Mouse (Mus musculus) liver, embryonic 14.5 days (tissue): ENCODE results near the gene Shisa5. TPM values are rescaled to one million over a fixed set of nuclear protein-coding genes. Genes with fewer than 3 reads are reported as not detected.
A peak's percentile ranks its signal among the peaks of the same experiment; 100 is the strongest.

Source experiments
- ATAC-seq: fragments of 200-750 bp; cut with Nextera tagmentation; 2 replicates; pipeline ENCODE4 v1.8.0; 2017; ENCODE audit warnings: moderate number of reproducible peaks, mild to moderate bottlenecking, moderate library complexity; ENCODE audit not compliant: insufficient read depth
- DNase-seq, 3 experiments: peaks; one replicate each; pipeline ENCODE4 v3.0.0-alpha.2; 2012 to 2013; ENCODE audit warnings: low read depth in 3 of 3, low spot score in 3 of 3
- H3K27ac ChIP-seq: fragments of 300-500 bp; sonication (generic); 2 replicates; pipeline ENCODE4 v1.5.1; 2014; ENCODE audit warnings: moderate library complexity, mild to moderate bottlenecking, control low read depth, inconsistent platforms
- H3K27me3 ChIP-seq: fragments of 300-500 bp; sonication (generic); 2 replicates; pipeline ENCODE4 v1.6.1; 2014; ENCODE audit warnings: mild to moderate bottlenecking, low read length, moderate library complexity; ENCODE audit not compliant: control insufficient read depth, insufficient read depth
- H3K36me3 ChIP-seq: fragments of 300-500 bp; sonication (generic); replicated peaks from 2 replicates; pipeline ENCODE4 v1.6.1; 2014; ENCODE audit warnings: low read depth; ENCODE audit not compliant: control insufficient read depth, insufficient read depth
- H3K4me1 ChIP-seq, 2 experiments: fragments of 200-500 bp in 1 of 2; fragments of 300-500 bp in 1 of 2; sonication (generic) in 1 of 2; replicated peaks; 2 replicates each; pipeline ENCODE4 v1.6.1; 2012 to 2014; ENCODE audit warnings: antibody characterized with exemption in 1 of 2, inconsistent platforms in 1 of 2, low read length in 1 of 2; ENCODE audit not compliant: control insufficient read depth in 2 of 2, insufficient read depth in 2 of 2
- H3K4me2 ChIP-seq: fragments of 300-500 bp; sonication (generic); 2 replicates; pipeline ENCODE4 v1.6.1; 2014; ENCODE audit warnings: low read depth, mild to moderate bottlenecking, control low read depth, moderate library complexity
- H3K4me3 ChIP-seq, 2 experiments: fragments of 200-500 bp in 1 of 2; fragments of 300-500 bp in 1 of 2; sonication (generic) in 1 of 2; 2 replicates each; pipeline ENCODE4 v1.5.1; 2012 to 2014; ENCODE audit warnings: low read depth in 2 of 2, low read length in 2 of 2, mild to moderate bottlenecking in 2 of 2, control low read depth in 1 of 2, inconsistent platforms in 1 of 2, moderate library complexity in 1 of 2; ENCODE audit not compliant: insufficient read depth in 1 of 2
- H3K9ac ChIP-seq: fragments of 300-500 bp; sonication (generic); replicated peaks from 2 replicates; pipeline ENCODE4 v1.6.1; 2014; ENCODE audit warnings: mild to moderate bottlenecking, control low read depth, moderate library complexity
- H3K9me3 ChIP-seq: fragments of 300-500 bp; sonication (generic); 2 replicates; pipeline ENCODE4 v1.6.1; 2016; ENCODE audit warnings: low read length, mixed read lengths; ENCODE audit not compliant: control insufficient read depth
- CTCF ChIP-seq: IDR thresholded peaks from 2 replicates; pipeline ENCODE4 v1.5.1; 2016; ENCODE audit warnings: antibody characterized with exemption, low read depth, control low read depth
- EP300 ChIP-seq: IDR thresholded peaks from 2 replicates; pipeline ENCODE4 v1.6.1; 2016; ENCODE audit warnings: antibody characterized with exemption, low read depth
- WGBS: fragments of 180-500 bp; shearing (Covaris S2); extraction: QIAGEN DNeasy Blood & Tissue Kit; methylation state at CpG from one replicate; pipeline ENCODE4 v1.1.7; 2014; ENCODE audit not compliant: insufficient replicate concordance; 5-methylcytosine and 5-hydroxymethylcytosine counted together
- polyA plus RNA-seq, 2 experiments: library from polyadenylated mRNA; depleted of rRNA in 1 of 2; stranded (reverse) in 1 of 2; unstranded in 1 of 2; fragments of >200 nt; fragmentation: Nextera tagmentation in 1 of 2; extraction: Ambion mirVana in 1 of 2; gene quantifications; 2 replicates each; pipeline versions ENCODE4 v1.2.1 to v1.2.3; 2012 to 2014

The Shisa5 gene
- polyA plus RNA-seq, 2 experiments: 14.9 to 16.0 TPM

- Histone ChIP-seq H3K27ac (no peak overlapping the region), H3K9ac (no peak overlapping the region), H3K9me3 (no peaks in the 10 kb centered on the region), H3K4me1 (0 out of 4 replicates have a peak, but pooled peaks cover 0 to 4% of the 10 kb centered on the region in 2 experiments), H3K4me3 (no peak overlapping the region), H3K4me2 (no peak overlapping the region), H3K27me3 (no peaks in the 10 kb centered on the region), H3K36me3 (no peaks in the 10 kb centered on the region)
- 21% methylated on average over 17 of the region's 17 CpGs for WGBS
- no peak for TF ChIP-seq CTCF
- no peak for TF ChIP-seq EP300
- ATAC-seq (peak; percentile 83), DNase-seq (peak in 1 of 3 experiments; percentile 45)
Measured at GRCm38 (mm10) chr9:109009636-109010315, 28.6 kb upstream of the Shisa5 start.

DNA sequence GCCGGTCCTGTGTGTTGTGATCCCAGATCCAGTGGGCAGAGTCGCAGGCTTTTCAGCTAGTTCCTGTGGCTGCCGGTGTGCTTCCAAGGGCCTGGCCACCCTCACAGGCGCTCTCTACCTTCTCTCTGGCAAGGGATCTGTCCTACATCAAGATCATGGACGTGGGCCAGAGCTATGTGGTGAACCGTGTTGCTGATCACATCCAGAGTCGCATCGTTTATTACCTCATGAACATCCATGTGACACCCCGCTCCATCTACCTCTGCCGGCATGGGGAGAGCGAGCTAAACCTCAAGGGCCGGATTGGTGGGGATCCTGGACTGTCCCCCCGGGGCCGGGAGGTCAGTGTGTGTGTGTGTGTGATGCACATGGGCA is 28.1 kb upstream of the Shisa5 start:
- Histone ChIP-seq H3K9ac (no peak overlapping the region), H3K27ac (no peak overlapping the region), H3K9me3 (no peaks in the 10 kb centered on the region), H3K4me2 (no peak overlapping the region), H3K4me1 (peaks cover 3 to 7% of the 10 kb centered on the region in 2 experiments; a peak in 3 of 4 replicates), H3K36me3 (no peaks in the 10 kb centered on the region), H3K4me3 (no peak overlapping the region), H3K27me3 (no peaks in the 10 kb centered on the region)
- DNase-seq (no peak), ATAC-seq (no peak)
- no peak for TF ChIP-seq EP300
- TF ChIP-seq CTCF: no peak
- WGBS: 72% methylated on average over 14 of the region's 14 CpGs

- Histone ChIP-seq H3K4me1 (peaks cover 16 to 24% of the 10 kb centered on the region in 2 experiments), H3K27me3 (no peaks in the 10 kb centered on the region), H3K4me2 (peak overlapping the region; percentile 42), H3K27ac (no peak overlapping the region), H3K4me3 (no peak overlapping the region), H3K9ac (no peak overlapping the region), H3K36me3 (no peaks in the 10 kb centered on the region), H3K9me3 (no peaks in the 10 kb centered on the region)
- ATAC-seq: peak; percentile 56
- WGBS: 16% methylated on average over 8 of the region's 8 CpGs
- no peak for DNase-seq
- TF ChIP-seq EP300: no peak
- no peak for TF ChIP-seq CTCF
Measured at GRCm38 (mm10) chr9:109015397-109015796, 23.0 kb upstream of the Shisa5 start.

DNA sequence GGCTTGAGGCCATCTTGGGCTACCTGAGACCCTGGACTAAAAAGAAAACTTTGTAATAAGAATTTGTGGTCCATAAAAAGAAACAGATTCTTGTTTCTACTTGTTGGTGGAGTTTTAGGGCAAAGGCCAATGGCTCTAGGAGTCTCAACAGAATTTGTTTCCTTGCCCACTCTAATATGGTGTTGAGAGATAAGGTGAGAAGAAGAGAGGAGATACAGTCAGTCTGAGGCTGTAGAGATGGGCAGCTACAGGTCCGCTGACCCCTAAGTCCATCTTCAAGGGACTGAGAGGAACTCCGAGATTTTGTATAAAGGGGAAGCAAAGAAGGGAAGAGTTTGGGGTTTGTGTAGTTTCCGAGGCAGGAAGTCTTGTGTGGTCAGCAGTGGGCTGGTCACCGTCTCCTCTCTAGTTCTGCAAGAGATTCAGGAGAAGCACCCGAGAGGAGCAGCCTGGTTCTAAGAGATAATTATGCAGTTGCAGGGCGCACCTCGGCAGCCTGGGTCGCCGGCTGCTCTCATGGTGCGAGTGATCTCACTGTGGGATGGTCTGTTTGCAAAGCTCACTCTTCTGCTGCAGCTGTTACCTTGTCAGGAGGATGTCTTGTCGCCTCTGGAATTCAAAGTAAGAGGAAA is 21.3 kb upstream of the Shisa5 start:
- H3K9me3 ChIP-seq: no peaks in the 10 kb centered on the region
- DNase-seq (peak in 1 of 3 experiments; percentile 34), ATAC-seq (peak; percentile 91)
- H3K36me3 ChIP-seq: no peaks in the 10 kb centered on the region
- H3K27me3 ChIP-seq: no peaks in the 10 kb centered on the region
- peak overlapping the region; percentile 5 for H3K27ac ChIP-seq
- H3K4me2 ChIP-seq: peak overlapping the region; percentile 39
- no peak overlapping the region; the same call in 1 of the 2 replicates for H3K9ac ChIP-seq
- H3K4me3 ChIP-seq: peak overlapping the region; percentile 1 to 26; a peak in 1 of 4 replicates
- 4% methylated on average over 11 of the region's 11 CpGs for WGBS
- TF ChIP-seq CTCF: no peak
- TF ChIP-seq EP300: peak; percentile 61
- H3K4me1 ChIP-seq: peaks cover 16 to 24% of the 10 kb centered on the region in 2 experiments

DNA sequence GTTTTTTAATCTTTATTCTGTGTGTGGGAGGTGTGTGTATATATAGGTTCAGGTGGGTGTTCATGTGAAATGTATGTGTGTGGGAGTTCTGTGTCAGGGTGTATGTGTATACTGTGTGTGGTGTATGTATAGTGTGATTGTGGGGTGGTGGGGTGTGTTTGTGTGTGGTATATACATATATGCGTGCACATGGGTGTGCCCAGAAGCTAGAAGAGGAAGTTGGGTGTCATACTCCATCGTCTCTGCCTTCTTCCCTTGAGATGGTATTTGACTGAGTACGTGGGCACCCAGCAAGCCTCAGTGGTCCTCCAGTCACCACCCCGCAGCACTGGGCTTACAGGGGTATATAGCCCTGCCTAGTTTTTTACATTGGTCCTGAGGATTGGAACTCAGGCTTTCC is 16.9 kb upstream of the Shisa5 start:
- Histone ChIP-seq H3K27ac (no peak overlapping the region), H3K4me3 (no peak overlapping the region), H3K4me1 (peaks cover 7 to 15% of the 10 kb centered on the region in 2 experiments), H3K9me3 (no peaks in the 10 kb centered on the region), H3K36me3 (no peaks in the 10 kb centered on the region), H3K27me3 (no peaks in the 10 kb centered on the region), H3K9ac (no peak overlapping the region), H3K4me2 (no peak overlapping the region)
- TF ChIP-seq EP300 (no peak), CTCF (no peak)
- WGBS: 29% methylated on average over 4 of the region's 4 CpGs
- ATAC-seq (no peak), DNase-seq (no peak)
